Mouse (Mus musculus) heart, postnatal 0 days (tissue): ENCODE measurements around the gene Acot8.

ENCODE experiments used
- CTCF ChIP-seq: IDR thresholded peaks from 2 replicates; pipeline ENCODE4 v1.5.1; 2016; ENCODE audit warnings: antibody characterized with exemption, control low read depth, low read depth
- EP300 ChIP-seq: IDR thresholded peaks from 2 replicates; pipeline ENCODE4 v1.6.1; 2016; ENCODE audit warnings: antibody characterized with exemption, low read depth

DNA sequence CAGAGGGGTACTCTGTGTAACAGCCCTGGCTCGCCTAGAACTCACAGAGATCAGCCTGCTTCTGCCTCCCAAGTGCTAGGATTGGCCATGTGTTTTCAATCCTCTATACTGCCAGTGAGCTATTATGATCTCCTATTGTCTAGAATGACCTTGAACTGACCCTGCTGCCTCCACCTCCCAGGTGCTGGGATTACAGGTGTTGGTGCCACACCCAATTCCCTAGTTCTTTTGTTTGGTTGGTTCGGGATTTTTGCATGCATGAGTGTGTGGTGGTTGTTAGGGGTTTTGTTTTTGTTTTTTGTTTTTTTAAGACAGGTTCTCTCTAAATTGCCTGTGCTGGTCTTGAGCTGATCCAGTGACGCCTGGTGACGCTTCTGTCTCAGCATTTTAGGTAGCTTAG is 19.3 kb upstream of the Acot8 start:
- TF ChIP-seq CTCF = no peak
- no peak for TF ChIP-seq EP300
